Mouse (Mus musculus): Measurements from ENCODE around the gene Fgfr2. TPM values are rescaled to one million over a fixed set of nuclear protein-coding genes. Genes with fewer than 3 reads are reported as not detected.

Fgfr2 gene
- polyA plus RNA-seq, 1 experiment = 1.7 TPM

DNA sequence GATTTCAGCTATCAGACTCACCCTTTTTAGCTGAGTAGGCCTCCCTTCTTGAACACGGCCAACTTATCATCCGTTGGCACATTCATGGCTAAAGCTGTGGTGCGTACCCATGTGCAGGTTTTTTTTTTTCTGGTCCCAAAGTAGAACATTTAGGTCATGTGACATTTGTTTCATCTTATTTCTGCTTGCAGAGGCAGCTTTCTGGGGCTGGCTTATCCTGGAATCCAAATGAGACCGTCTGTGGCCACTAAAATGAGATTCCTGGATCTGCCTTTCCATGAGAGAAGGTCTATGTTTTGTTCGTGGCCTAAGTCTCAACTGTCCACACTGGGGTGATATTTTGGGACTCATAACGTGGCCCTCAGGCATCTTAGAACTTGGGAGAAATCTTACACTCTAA lies 1311.0 kb downstream of the Fgfr2 start:
- Histone ChIP-seq H3ac (ENCODE audit: control insufficient read depth, insufficient read length, low read depth) (no peak overlapping the region), H3K4me3 (ENCODE audit: insufficient read depth, poor library complexity, severe bottlenecking) (no peak overlapping the region), H3K36me3 (ENCODE audit: control insufficient read depth, insufficient read depth) (no peaks in the 10 kb centered on the region), H3K79me2 (ENCODE audit: control insufficient read depth, insufficient read depth) (no peaks in the 10 kb centered on the region), H3K27me3 (ENCODE audit: control insufficient read depth, insufficient read depth, insufficient read length) (no peaks in the 10 kb centered on the region), H3K79me3 (ENCODE audit: low read depth) (no peaks in the 10 kb centered on the region)
- TF ChIP-seq MYOG (IDR thresholded peaks at IDR 0.05; ENCODE audit: control insufficient read depth, extremely low read depth, insufficient read length) = no peak
- no peak for TF ChIP-seq CEBPB (IDR thresholded peaks at IDR 0.05; ENCODE audit: low read depth)
- TF ChIP-seq CTCF (IDR thresholded peaks at IDR 0.05; ENCODE audit: control insufficient read depth, insufficient read depth, insufficient read length) = no peak
- TF ChIP-seq MYOD1 (IDR thresholded peaks at IDR 0.05; ENCODE audit: control insufficient read depth, insufficient read length, low read depth) = no peak
- TF ChIP-seq USF1 (IDR thresholded peaks at IDR 0.05; ENCODE audit: low read depth) = no peak
- no peak for TF ChIP-seq MAX (IDR thresholded peaks at IDR 0.05)

DNA sequence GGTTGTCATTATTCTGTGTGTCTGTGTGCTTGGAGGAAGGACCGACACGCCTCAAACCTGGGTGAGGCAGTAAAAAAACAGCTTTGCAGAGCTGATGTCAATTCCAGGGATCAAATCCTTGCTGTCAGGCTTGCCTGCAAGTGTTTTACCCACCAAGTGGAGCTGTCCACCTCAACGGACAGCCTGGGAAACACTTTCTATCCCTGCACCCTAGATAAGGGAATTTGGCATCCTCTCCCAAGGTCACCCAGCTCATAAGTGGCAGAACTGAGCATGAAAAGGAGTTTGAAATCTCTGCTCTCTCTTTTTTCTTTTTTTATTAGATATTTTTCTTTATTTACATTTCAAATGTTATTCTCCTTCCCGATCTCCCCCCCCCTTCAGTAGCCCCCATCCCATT lies 1312.2 kb downstream of the Fgfr2 start:
- Histone ChIP-seq H3K4me3 (ENCODE audit: insufficient read depth, poor library complexity, severe bottlenecking) (no peak overlapping the region), H3K27me3 (ENCODE audit: control insufficient read depth, insufficient read depth, insufficient read length) (no peaks in the 10 kb centered on the region), H3ac (ENCODE audit: control insufficient read depth, insufficient read length, low read depth) (no peak overlapping the region), H3K36me3 (ENCODE audit: control insufficient read depth, insufficient read depth) (no peaks in the 10 kb centered on the region), H3K79me3 (ENCODE audit: low read depth) (no peaks in the 10 kb centered on the region), H3K79me2 (ENCODE audit: control insufficient read depth, insufficient read depth) (no peaks in the 10 kb centered on the region)
- no peak for TF ChIP-seq CTCF (IDR thresholded peaks at IDR 0.05; ENCODE audit: control insufficient read depth, insufficient read depth, insufficient read length)

DNA sequence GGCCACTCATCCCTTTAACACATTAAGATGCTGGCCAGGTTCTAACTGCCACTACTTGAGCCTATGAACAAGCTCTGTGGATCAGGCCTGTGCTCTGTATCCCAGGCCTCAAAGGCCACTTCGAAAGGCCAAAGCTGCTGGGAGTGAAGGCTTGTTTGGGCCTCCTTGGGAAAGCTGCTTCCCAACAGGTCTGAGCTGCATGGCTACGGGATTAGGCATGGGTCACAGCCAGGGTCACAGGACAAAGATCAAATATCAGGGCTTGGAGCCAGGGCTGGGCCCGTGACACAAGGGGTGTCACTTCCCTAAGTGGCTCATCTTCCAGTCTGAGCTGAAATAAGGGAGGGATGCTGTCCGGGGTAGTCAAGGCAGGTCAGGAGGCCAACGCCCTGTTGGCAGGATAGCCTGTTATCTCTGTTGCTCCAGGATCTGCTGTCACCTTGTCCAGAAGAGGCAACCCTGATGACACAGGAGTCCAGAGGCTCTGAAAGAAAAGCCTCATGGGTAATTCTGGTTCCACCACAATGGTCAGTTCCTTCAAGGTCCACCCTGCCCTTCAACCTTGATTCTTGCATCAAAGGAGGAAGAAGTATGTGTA lies 1313.5 kb downstream of the Fgfr2 start:
- Histone ChIP-seq H3K79me3 (ENCODE audit: low read depth) (no peaks in the 10 kb centered on the region), H3K36me3 (ENCODE audit: control insufficient read depth, insufficient read depth) (no peaks in the 10 kb centered on the region), H3ac (ENCODE audit: control insufficient read depth, insufficient read length, low read depth) (no peak overlapping the region), H3K27me3 (ENCODE audit: control insufficient read depth, insufficient read depth, insufficient read length) (no peaks in the 10 kb centered on the region), H3K79me2 (ENCODE audit: control insufficient read depth, insufficient read depth) (no peaks in the 10 kb centered on the region), H3K4me3 (ENCODE audit: insufficient read depth, poor library complexity, severe bottlenecking) (no peak overlapping the region)
- TF ChIP-seq MAX (IDR thresholded peaks at IDR 0.05) (no peak), USF1 (IDR thresholded peaks at IDR 0.05; ENCODE audit: low read depth) (no peak), MYOG (IDR thresholded peaks at IDR 0.05; ENCODE audit: control insufficient read depth, extremely low read depth, insufficient read length) (no peak), CEBPB (IDR thresholded peaks at IDR 0.05; ENCODE audit: low read depth) (no peak), CTCF (IDR thresholded peaks at IDR 0.05; ENCODE audit: control insufficient read depth, insufficient read depth, insufficient read length) (no peak), MYOD1 (IDR thresholded peaks at IDR 0.05; ENCODE audit: control insufficient read depth, insufficient read length, low read depth) (no peak)

DNA sequence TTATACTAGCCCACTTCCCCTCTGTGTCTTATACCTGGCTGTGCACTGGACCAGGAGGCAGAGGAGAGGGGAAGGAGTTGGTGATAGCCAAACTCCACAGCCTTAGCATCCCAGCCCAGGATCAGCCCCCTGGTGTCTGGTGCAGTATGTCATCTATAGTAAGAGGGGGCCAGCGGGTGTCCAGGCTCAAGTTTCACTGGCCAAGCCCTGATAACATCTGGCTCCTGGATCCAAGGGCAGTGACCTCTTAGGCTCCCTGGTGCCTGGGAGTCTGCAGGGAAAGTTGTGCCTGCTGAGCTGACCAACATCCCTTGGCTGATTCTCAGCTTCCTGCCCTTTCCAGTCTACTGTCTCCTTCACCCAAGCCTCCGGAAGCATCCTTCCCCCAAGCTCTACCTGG lies 1315.9 kb downstream of the Fgfr2 start:
- Histone ChIP-seq H3K27me3 (ENCODE audit: control insufficient read depth, insufficient read depth, insufficient read length) (no peaks in the 10 kb centered on the region), H3K36me3 (ENCODE audit: control insufficient read depth, insufficient read depth) (no peaks in the 10 kb centered on the region), H3K4me3 (ENCODE audit: insufficient read depth, poor library complexity, severe bottlenecking) (no peak overlapping the region), H3K79me2 (ENCODE audit: control insufficient read depth, insufficient read depth) (no peaks in the 10 kb centered on the region), H3ac (ENCODE audit: control insufficient read depth, insufficient read length, low read depth) (no peak overlapping the region), H3K79me3 (ENCODE audit: low read depth) (no peaks in the 10 kb centered on the region)
- TF ChIP-seq CEBPB (IDR thresholded peaks at IDR 0.05; ENCODE audit: low read depth) = no peak
- TF ChIP-seq MYOG (IDR thresholded peaks at IDR 0.05; ENCODE audit: control insufficient read depth, extremely low read depth, insufficient read length) = no peak
- no peak for TF ChIP-seq CTCF (IDR thresholded peaks at IDR 0.05; ENCODE audit: control insufficient read depth, insufficient read depth, insufficient read length)
- TF ChIP-seq MAX (IDR thresholded peaks at IDR 0.05) = no peak
- TF ChIP-seq MYOD1 (IDR thresholded peaks at IDR 0.05; ENCODE audit: control insufficient read depth, insufficient read length, low read depth) = no peak
- no peak for TF ChIP-seq FOSL1 (IDR thresholded peaks at IDR 0.05; ENCODE audit: insufficient read depth, low read length, poor library complexity, severe bottlenecking)
- TF ChIP-seq USF1 (IDR thresholded peaks at IDR 0.05; ENCODE audit: low read depth) = no peak

DNA sequence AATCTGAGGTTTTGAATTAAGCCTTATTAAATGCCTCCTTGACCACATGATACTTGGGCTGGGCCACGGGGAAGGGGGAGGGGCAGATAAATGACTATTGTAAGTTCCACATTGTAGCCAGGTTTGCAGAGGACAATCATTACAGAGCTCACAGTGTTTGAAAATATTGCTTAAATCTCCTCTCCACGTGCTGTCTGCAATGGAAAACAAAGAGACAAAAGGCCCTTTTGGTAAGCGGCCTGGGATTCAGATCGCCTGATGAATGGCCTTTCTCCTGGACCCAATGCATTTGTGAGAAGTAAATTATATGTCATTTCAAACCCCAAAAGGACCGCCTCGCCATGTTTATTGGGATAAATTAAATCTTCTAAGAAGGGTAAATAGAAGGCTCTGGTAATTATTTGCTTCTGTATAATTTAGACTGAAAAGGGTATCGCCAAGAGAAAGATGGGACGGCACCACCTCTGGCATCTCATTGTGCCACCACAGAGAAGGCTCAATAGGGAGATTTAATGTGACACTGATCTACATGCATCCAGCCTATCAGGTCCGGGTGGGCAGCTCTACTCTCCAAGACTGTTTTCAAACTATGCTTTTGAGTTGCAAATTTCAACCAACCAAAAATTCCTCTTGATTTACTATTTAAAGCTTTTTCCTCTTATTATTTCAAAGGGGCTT lies 1317.5 kb downstream of the Fgfr2 start:
- no peak for TF ChIP-seq CEBPB (IDR thresholded peaks at IDR 0.05; ENCODE audit: low read depth)
- no peak for TF ChIP-seq USF1 (IDR thresholded peaks at IDR 0.05; ENCODE audit: low read depth)
- TF ChIP-seq MAX (IDR thresholded peaks at IDR 0.05) = no peak
- TF ChIP-seq CTCF (IDR thresholded peaks at IDR 0.05; ENCODE audit: control insufficient read depth, insufficient read depth, insufficient read length) = no peak
- no peak for TF ChIP-seq FOSL1 (IDR thresholded peaks at IDR 0.05; ENCODE audit: insufficient read depth, low read length, poor library complexity, severe bottlenecking)
- TF ChIP-seq MYOG (IDR thresholded peaks at IDR 0.05; ENCODE audit: control insufficient read depth, extremely low read depth, insufficient read length) = no peak
- Histone ChIP-seq H3K79me3 (ENCODE audit: low read depth) (no peaks in the 10 kb centered on the region), H3K4me3 (ENCODE audit: insufficient read depth, poor library complexity, severe bottlenecking) (no peak overlapping the region), H3ac (ENCODE audit: control insufficient read depth, insufficient read length, low read depth) (no peak overlapping the region), H3K27me3 (ENCODE audit: control insufficient read depth, insufficient read depth, insufficient read length) (no peaks in the 10 kb centered on the region), H3K36me3 (ENCODE audit: control insufficient read depth, insufficient read depth) (no peaks in the 10 kb centered on the region), H3K79me2 (ENCODE audit: control insufficient read depth, insufficient read depth) (no peaks in the 10 kb centered on the region)

DNA sequence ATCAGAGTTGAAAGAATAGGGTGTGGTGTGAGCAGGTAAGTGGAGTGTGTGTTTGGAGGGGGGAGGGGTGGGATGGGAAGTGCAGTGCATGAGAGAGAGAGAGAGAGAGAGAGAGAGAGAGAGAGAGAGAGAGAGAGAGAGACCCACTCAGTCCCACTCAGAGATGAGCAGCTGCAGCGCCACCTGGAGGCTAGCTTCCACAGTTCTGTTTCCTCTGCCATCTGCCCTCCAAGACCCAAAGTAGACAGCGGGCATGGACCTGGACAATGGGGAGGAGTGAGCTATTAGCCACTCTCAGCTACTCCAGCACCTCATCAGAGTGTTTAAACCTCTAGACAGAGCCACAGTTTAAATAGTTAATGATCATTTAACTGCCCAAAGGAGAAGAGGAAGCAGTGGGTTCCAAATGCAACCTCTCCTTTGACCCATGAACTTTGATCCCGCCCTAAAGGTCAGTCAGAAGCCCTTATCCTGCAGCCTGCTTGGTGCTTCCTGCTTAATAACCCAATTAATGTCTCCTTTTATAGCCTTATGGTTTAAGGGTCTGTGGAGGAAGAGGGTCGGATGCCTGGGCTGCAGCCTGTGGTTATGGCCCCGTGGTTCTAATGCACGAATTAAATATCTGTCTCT lies 1322.6 kb downstream of the Fgfr2 start:
- H3K79me2 ChIP-seq (ENCODE audit: control insufficient read depth, insufficient read depth) = no peaks in the 10 kb centered on the region
- no peaks in the 10 kb centered on the region for H3K79me3 ChIP-seq (ENCODE audit: low read depth)
- TF ChIP-seq MYOD1 (IDR thresholded peaks at IDR 0.05; ENCODE audit: control insufficient read depth, insufficient read length, low read depth) (no peak), MAX (IDR thresholded peaks at IDR 0.05) (no peak), FOSL1 (IDR thresholded peaks at IDR 0.05; ENCODE audit: insufficient read depth, low read length, poor library complexity, severe bottlenecking) (no peak), CTCF (IDR thresholded peaks at IDR 0.05; ENCODE audit: control insufficient read depth, insufficient read depth, insufficient read length) (no peak), USF1 (IDR thresholded peaks at IDR 0.05; ENCODE audit: low read depth) (no peak), MYOG (IDR thresholded peaks at IDR 0.05; ENCODE audit: control insufficient read depth, extremely low read depth, insufficient read length) (no peak), CEBPB (IDR thresholded peaks at IDR 0.05; ENCODE audit: low read depth) (no peak)
- H3K4me3 ChIP-seq (ENCODE audit: insufficient read depth, poor library complexity, severe bottlenecking) = no peak overlapping the region
- H3K36me3 ChIP-seq (ENCODE audit: control insufficient read depth, insufficient read depth) = no peaks in the 10 kb centered on the region
- peaks cover 3% of the 10 kb centered on the region for H3K27me3 ChIP-seq (ENCODE audit: control insufficient read depth, insufficient read depth, insufficient read length)
- no peak overlapping the region for H3ac ChIP-seq (ENCODE audit: control insufficient read depth, insufficient read length, low read depth)
